Mouse (Mus musculus): ENCODE data around the gene Acot8.

The Acot8 gene

DNA sequence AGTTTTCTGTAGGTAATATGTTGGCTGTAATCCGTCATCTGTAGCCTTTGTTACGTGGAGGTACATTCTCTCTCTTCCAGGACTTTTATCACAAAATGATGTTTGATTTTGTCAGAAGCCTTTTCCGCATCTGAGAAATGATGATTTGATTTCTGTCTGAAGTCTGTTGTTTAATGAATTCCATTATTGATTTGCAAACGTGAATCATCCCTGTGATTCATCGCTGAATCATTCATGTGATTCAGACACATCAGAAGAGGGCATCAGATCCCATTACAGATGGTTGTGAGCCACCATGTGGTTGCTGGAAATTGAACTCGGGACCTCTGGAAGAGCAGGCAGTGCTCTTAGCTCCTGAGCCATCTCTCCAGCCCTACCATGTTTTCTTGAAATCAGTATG, 55.7 kb downstream of the Acot8 start:
- no peak for DNase-seq

DNA sequence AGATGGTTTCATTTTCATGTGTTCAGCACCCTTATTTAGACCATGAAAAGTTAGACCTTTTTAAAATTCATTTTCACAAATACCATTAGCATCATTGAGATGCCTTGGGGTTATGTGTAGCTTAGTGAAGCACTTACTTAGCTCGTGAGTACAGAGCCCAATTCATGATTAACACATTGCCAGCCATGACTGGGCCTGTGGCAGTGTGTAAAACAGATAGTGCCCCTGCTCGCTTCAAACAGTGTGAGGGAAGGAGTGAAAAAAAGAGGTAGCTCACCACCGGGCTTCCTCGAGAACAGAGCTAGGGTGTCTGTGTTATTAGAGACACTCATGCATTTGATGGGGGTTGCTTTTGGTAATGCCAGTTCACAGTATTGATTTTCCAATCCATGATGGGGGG, 56.5 kb downstream of the Acot8 start:
- DNase-seq = no peak

DNA sequence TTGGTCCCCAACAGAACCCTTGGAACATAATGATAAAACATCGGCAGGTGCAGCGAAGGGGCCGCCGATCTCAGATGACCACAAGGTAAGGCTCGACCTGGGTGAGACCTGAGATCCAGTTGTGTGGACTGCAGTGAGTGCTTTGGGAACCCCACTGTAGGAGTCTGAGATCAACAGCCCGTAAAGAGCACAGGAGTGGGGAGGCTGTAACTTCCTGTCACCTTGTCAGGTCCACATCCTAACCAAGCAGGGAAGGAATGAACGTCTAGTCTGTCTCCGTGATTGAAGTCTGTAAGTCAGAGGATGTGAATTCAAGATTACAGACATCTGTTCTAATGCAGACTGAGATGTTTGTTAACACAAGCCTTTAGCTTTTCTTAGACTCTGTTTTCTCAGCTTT, 58.0 kb downstream of the Acot8 start:
- no peak for DNase-seq

DNA sequence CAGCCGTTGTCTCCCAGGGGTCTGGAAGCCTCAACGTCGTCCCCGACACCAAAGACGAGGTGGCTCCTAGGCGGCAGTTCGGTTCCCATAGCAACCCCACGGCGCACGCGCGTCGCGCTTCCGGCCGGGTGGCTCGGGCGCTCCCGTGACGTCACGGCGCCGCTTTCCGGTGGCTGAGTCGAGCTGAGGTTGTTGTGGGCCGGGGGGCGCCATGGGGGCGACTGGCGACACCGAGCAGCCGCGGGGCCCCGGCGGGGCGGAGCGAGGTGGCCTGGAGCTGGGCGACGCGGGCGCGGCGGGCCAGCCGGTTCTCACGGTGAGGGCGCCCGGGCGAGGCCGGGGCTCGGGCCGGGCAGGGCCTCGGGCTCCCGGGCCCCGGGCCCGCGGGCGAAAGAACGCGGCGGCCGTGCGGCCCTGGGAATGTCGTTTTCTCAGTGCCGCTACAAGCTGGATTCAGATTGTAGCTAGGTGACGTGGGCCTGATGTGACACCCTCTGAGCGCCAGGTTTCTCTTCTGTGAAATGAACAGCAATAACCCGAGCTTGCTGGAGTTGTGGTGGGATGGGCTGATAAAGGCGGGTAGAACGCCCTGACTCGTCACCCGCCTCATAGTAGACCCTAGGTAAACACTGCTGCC, 58.7 kb downstream of the Acot8 start, which contains the start of the genes Wfdc3 and Dnttip1:
TSS of gene Wfdc3 (minus strand) at position 89 of the 637 bp plus-strand sequence.
TSS of gene Dnttip1 (plus strand) at position 141 of the 637 bp plus-strand sequence.
- DNase-seq = peak; percentile 90 to 93

- DNase-seq = no peak
Observed at GRCm38 (mm10) chr2:164744987-164745386, 59.7 kb downstream of the Acot8 start.

Measured in lung, adult 18-20 months (tissue).